Mouse (Mus musculus) limb, embryonic 12.5 days (tissue): ENCODE measurements at regions not wholly inside any gene's neighbourhood (a gene's known extent, or its start where the extent isn't known, plus 50 kb on each side); places are given as distances from the start of the nearest gene placed in this dataset.

Experiments used
- ATAC-seq: fragments of 200-750 bp; cut with Nextera tagmentation; 2 replicates; pipeline ENCODE4 v1.8.0; 2017; ENCODE audit warnings: low read depth, moderate TSS enrichment; ENCODE audit not compliant: insufficient number of reproducible peaks, insufficient read depth, low FRiP score, low TSS enrichment
- H3K27ac ChIP-seq: fragments of 300-500 bp; sonication (generic); 2 replicates; pipeline ENCODE4 v1.5.1; 2016; ENCODE audit warnings: mild to moderate bottlenecking, moderate library complexity
- H3K27me3 ChIP-seq: fragments of 300-500 bp; sonication (generic); 2 replicates; pipeline ENCODE4 v1.6.1; 2016; ENCODE audit warnings: mild to moderate bottlenecking, moderate library complexity
- H3K36me3 ChIP-seq: fragments of 300-500 bp; sonication (generic); 2 replicates; pipeline ENCODE4 v1.6.1; 2016; ENCODE audit warnings: mild to moderate bottlenecking, moderate library complexity
- H3K4me1 ChIP-seq: fragments of 300-500 bp; sonication (generic); replicated peaks from 2 replicates; pipeline ENCODE4 v1.6.1; 2016
- H3K4me2 ChIP-seq: fragments of 300-500 bp; sonication (generic); 2 replicates; pipeline ENCODE4 v1.6.1; 2016; ENCODE audit warnings: mild to moderate bottlenecking, moderate library complexity
- H3K4me3 ChIP-seq: fragments of 300-500 bp; sonication (generic); replicated peaks from 2 replicates; pipeline ENCODE4 v1.5.1; 2016; ENCODE audit warnings: mild to moderate bottlenecking
- H3K9ac ChIP-seq: fragments of 300-500 bp; sonication (generic); replicated peaks from 2 replicates; pipeline ENCODE4 v1.6.1; 2016; ENCODE audit warnings: mild to moderate bottlenecking, moderate library complexity
- H3K9me3 ChIP-seq: fragments of 300-500 bp; sonication (generic); 2 replicates; pipeline ENCODE4 v1.6.1; 2016; ENCODE audit warnings: mild to moderate bottlenecking, moderate library complexity
- WGBS: fragments of 180-500 bp; shearing (Covaris S2); methylation state at CpG from one replicate; pipeline ENCODE4 v1.1.7; 2016; 5-methylcytosine and 5-hydroxymethylcytosine counted together

- 82% methylated on average over 6 of the region's 6 CpGs for WGBS
- no peak overlapping the region for H3K27ac ChIP-seq
- no peaks in the 10 kb centered on the region for H3K9me3 ChIP-seq
- no peak overlapping the region for H3K9ac ChIP-seq
- no peaks in the 10 kb centered on the region for H3K4me1 ChIP-seq
- H3K4me3 ChIP-seq, result no peak overlapping the region
- H3K4me2 ChIP-seq, result no peak overlapping the region
- no peaks in the 10 kb centered on the region for H3K27me3 ChIP-seq
- no peak for ATAC-seq
- no peaks in the 10 kb centered on the region for H3K36me3 ChIP-seq
These were observed 214.0 kb upstream of the Dynlrb2 start for GRCm38 (mm10) chr8:116290671-116291245.

- Histone ChIP-seq H3K9ac (no peak overlapping the region), H3K4me3 (no peak overlapping the region)
- no peak for ATAC-seq
These were observed 215.5 kb upstream of the Dynlrb2 start for GRCm38 (mm10) chr8:116289237-116289636.

GRCm38 (mm10) chr8:116283990-116284389, 220.8 kb upstream of the Dynlrb2 start:
- Histone ChIP-seq H3K36me3 (no peaks in the 10 kb centered on the region), H3K9ac (no peak overlapping the region), H3K9me3 (no peaks in the 10 kb centered on the region), H3K27me3 (no peaks in the 10 kb centered on the region), H3K4me3 (no peak overlapping the region), H3K4me2 (no peak overlapping the region), H3K4me1 (no peaks in the 10 kb centered on the region), H3K27ac (no peak overlapping the region)
- ATAC-seq, result no peak
- WGBS, result 67% methylated on average over 2 of the region's 3 CpGs

More at GRCm38 (mm10) chr8:116289237-116289636, 215.5 kb upstream of the Dynlrb2 start:
- Histone ChIP-seq H3K36me3 (no peaks in the 10 kb centered on the region), H3K4me2 (no peak overlapping the region), H3K4me1 (no peaks in the 10 kb centered on the region), H3K27me3 (no peaks in the 10 kb centered on the region), H3K27ac (no peak overlapping the region), H3K9me3 (no peaks in the 10 kb centered on the region)
- WGBS, result 81% methylated on average over 2 of the region's 2 CpGs

GRCm38 (mm10) chr8:116282341-116282740, 222.4 kb upstream of the Dynlrb2 start:
- H3K27ac ChIP-seq, result no peak overlapping the region
- H3K4me3 ChIP-seq, result no peak overlapping the region
- H3K9ac ChIP-seq, result no peak overlapping the region
- no peaks in the 10 kb centered on the region for H3K4me1 ChIP-seq
- H3K9me3 ChIP-seq, result no peaks in the 10 kb centered on the region
- no peak for ATAC-seq
- H3K27me3 ChIP-seq, result no peaks in the 10 kb centered on the region
- no peak overlapping the region for H3K4me2 ChIP-seq
- WGBS, result 88% methylated on average over 5 of the region's 5 CpGs
- H3K36me3 ChIP-seq, result no peaks in the 10 kb centered on the region

- Histone ChIP-seq H3K27me3 (no peaks in the 10 kb centered on the region), H3K9ac (no peak overlapping the region), H3K36me3 (no peaks in the 10 kb centered on the region), H3K4me3 (no peak overlapping the region), H3K9me3 (no peaks in the 10 kb centered on the region), H3K27ac (no peak overlapping the region), H3K4me2 (no peak overlapping the region), H3K4me1 (peaks cover 7% of the 10 kb centered on the region)
- no peak for ATAC-seq
- WGBS, result 48% methylated on average over 4 of the region's 4 CpGs
These were observed 229.8 kb upstream of the Dynlrb2 start for GRCm38 (mm10) chr8:116275014-116275413.

GRCm38 (mm10) chr8:116271238-116271637, 233.5 kb upstream of the Dynlrb2 start:
- Histone ChIP-seq H3K9me3 (peaks cover 5% of the 10 kb centered on the region; the same call in 1 of the 2 replicates), H3K4me2 (no peak overlapping the region), H3K27ac (no peak overlapping the region), H3K36me3 (no peaks in the 10 kb centered on the region), H3K4me3 (no peak overlapping the region), H3K27me3 (no peaks in the 10 kb centered on the region), H3K9ac (no peak overlapping the region), H3K4me1 (peaks cover 7% of the 10 kb centered on the region)
- WGBS, result 90% methylated on average over 6 of the region's 6 CpGs
- no peak for ATAC-seq

GRCm38 (mm10) chr8:116269393-116269792, 235.4 kb upstream of the Dynlrb2 start:
- ATAC-seq, result no peak
- no peak overlapping the region for H3K4me2 ChIP-seq
- H3K4me1 ChIP-seq, result peaks cover 7% of the 10 kb centered on the region
- peaks cover 5% of the 10 kb centered on the region; the same call in 1 of the 2 replicates for H3K9me3 ChIP-seq
- no peak overlapping the region for H3K9ac ChIP-seq
- H3K27me3 ChIP-seq, result no peaks in the 10 kb centered on the region
- H3K4me3 ChIP-seq, result no peak overlapping the region
- no peaks in the 10 kb centered on the region for H3K36me3 ChIP-seq
- H3K27ac ChIP-seq, result no peak overlapping the region

GRCm38 (mm10) chr8:116268685-116269084, 236.1 kb upstream of the Dynlrb2 start:
- H3K27me3 ChIP-seq, result no peaks in the 10 kb centered on the region
- H3K36me3 ChIP-seq, result no peaks in the 10 kb centered on the region
- ATAC-seq, result no peak
- H3K9ac ChIP-seq, result no peak overlapping the region
- peaks cover 7% of the 10 kb centered on the region for H3K4me1 ChIP-seq
- H3K27ac ChIP-seq, result no peak overlapping the region
- no peak overlapping the region for H3K4me3 ChIP-seq
- H3K9me3 ChIP-seq, result peaks cover 5% of the 10 kb centered on the region; the same call in 1 of the 2 replicates
- no peak overlapping the region for H3K4me2 ChIP-seq
- WGBS, result 91% methylated on average over 2 of the region's 2 CpGs

- WGBS, result 78% methylated on average over 9 of the region's 9 CpGs
These were observed 236.6 kb upstream of the Dynlrb2 start for GRCm38 (mm10) chr8:116268161-116268560.

GRCm38 (mm10) chr8:116267021-116267420, 237.8 kb upstream of the Dynlrb2 start:
- H3K4me2 ChIP-seq, result no peak overlapping the region
- H3K36me3 ChIP-seq, result no peaks in the 10 kb centered on the region
- 78% methylated on average over 4 of the region's 4 CpGs for WGBS
- H3K4me3 ChIP-seq, result no peak overlapping the region
- H3K27ac ChIP-seq, result no peak overlapping the region
- peaks cover 8% of the 10 kb centered on the region for H3K4me1 ChIP-seq
- ATAC-seq, result no peak
- no peaks in the 10 kb centered on the region for H3K27me3 ChIP-seq
- H3K9ac ChIP-seq, result no peak overlapping the region
- peaks cover 5% of the 10 kb centered on the region; the same call in 1 of the 2 replicates for H3K9me3 ChIP-seq

More at GRCm38 (mm10) chr8:116268161-116268560, 236.6 kb upstream of the Dynlrb2 start:
- no peak overlapping the region for H3K27ac ChIP-seq
- H3K27me3 ChIP-seq, result no peaks in the 10 kb centered on the region
- no peaks in the 10 kb centered on the region for H3K36me3 ChIP-seq
- peaks cover 5% of the 10 kb centered on the region; the same call in 1 of the 2 replicates for H3K9me3 ChIP-seq
- H3K4me2 ChIP-seq, result no peak overlapping the region
- H3K9ac ChIP-seq, result no peak overlapping the region
- H3K4me3 ChIP-seq, result no peak overlapping the region
- peaks cover 8% of the 10 kb centered on the region for H3K4me1 ChIP-seq
- ATAC-seq, result no peak

- no peaks in the 10 kb centered on the region for H3K36me3 ChIP-seq
- H3K4me1 ChIP-seq, result peaks cover 17% of the 10 kb centered on the region
- no peak for ATAC-seq
- H3K9ac ChIP-seq, result no peak overlapping the region
- WGBS, result over 99% methylated on average over 3 of the region's 3 CpGs
- H3K27ac ChIP-seq, result no peak overlapping the region
- peaks cover 5% of the 10 kb centered on the region; the same call in 1 of the 2 replicates for H3K9me3 ChIP-seq
- H3K27me3 ChIP-seq, result no peaks in the 10 kb centered on the region
- H3K4me3 ChIP-seq, result no peak overlapping the region
- no peak overlapping the region for H3K4me2 ChIP-seq
These were observed 239.2 kb upstream of the Dynlrb2 start for GRCm38 (mm10) chr8:116265591-116265990.

- ATAC-seq, result no peak
- Histone ChIP-seq H3K9ac (no peak overlapping the region), H3K9me3 (peaks cover under 1% of the 10 kb centered on the region; the same call in 1 of the 2 replicates), H3K4me3 (no peak overlapping the region), H3K4me1 (peaks cover 17% of the 10 kb centered on the region), H3K4me2 (no peak overlapping the region), H3K27me3 (no peaks in the 10 kb centered on the region), H3K27ac (no peak overlapping the region), H3K36me3 (no peaks in the 10 kb centered on the region)
- 90% methylated on average over 3 of the region's 3 CpGs for WGBS
These were observed 240.7 kb upstream of the Dynlrb2 start for GRCm38 (mm10) chr8:116264078-116264477.
